Mouse (Mus musculus): Measurements from ENCODE around the gene Olfr385. TPM values are rescaled to one million over a fixed set of nuclear protein-coding genes. Genes with fewer than 3 reads are reported as not detected.
"Not testable (repeated sequence)": the region's sequence is repeated elsewhere in the genome, so short reads cannot be mapped to it uniquely, and the experiment has no call there.

The Olfr385 gene
- polyA plus RNA-seq (2014; fragmentation: Nextera tagmentation; extraction: Ambion mirVana): not detected in 2 replicates

GRCm38 (mm10) chr11:73592908-73593307 is at the start of gene Olfr385:
Gene Olfr385, minus strand, starts transcription at chr11:73593008.
- Histone ChIP-seq H3K36me3 (ENCODE audit: control insufficient read depth, insufficient read depth, low read length) (no peaks in the 10 kb centered on the region), H3K4me1 (replicated peaks; ENCODE audit: control insufficient read depth, insufficient read depth, low read length) (no peaks in the 10 kb centered on the region), H3K9me3 (ENCODE audit: control insufficient read depth, low read length) (no peaks in the 10 kb centered on the region), H3K4me2 (replicated peaks; ENCODE audit: low read depth, low read length) (no peak within 1 kb of the TSS), H3K4me3 (ENCODE audit: low read depth, low read length) (no peak within 1 kb of the TSS), H3K9ac (ENCODE audit: low read depth, low read length) (no peak within 1 kb of the TSS), H3K27me3 (ENCODE audit: control insufficient read depth, insufficient read depth, low read length) (no peaks in the 10 kb centered on the region), H3K27ac (ENCODE audit: low read depth, low read length) (no peak within 1 kb of the TSS)
- no peak for DNase-seq (ENCODE audit: low spot score)
- no peak for ATAC-seq (ENCODE audit: low FRiP score)

GRCm38 (mm10) chr11:73598294-73598693 is 5.5 kb upstream of the Olfr385 start, which contains the start of gene Olfr384:
Gene Olfr384, plus strand, starts transcription at chr11:73598594.
- Histone ChIP-seq H3K4me2 (replicated peaks; ENCODE audit: low read depth, low read length) (no peak within 1 kb of the TSS), H3K36me3 (ENCODE audit: control insufficient read depth, insufficient read depth, low read length) (no peaks in the 10 kb centered on the region), H3K9me3 (ENCODE audit: control insufficient read depth, low read length) (no peaks in the 10 kb centered on the region), H3K9ac (ENCODE audit: low read depth, low read length) (no peak within 1 kb of the TSS), H3K4me1 (replicated peaks; ENCODE audit: control insufficient read depth, insufficient read depth, low read length) (no peaks in the 10 kb centered on the region), H3K27ac (ENCODE audit: low read depth, low read length) (no peak within 1 kb of the TSS), H3K27me3 (ENCODE audit: control insufficient read depth, insufficient read depth, low read length) (no peaks in the 10 kb centered on the region), H3K4me3 (ENCODE audit: low read depth, low read length) (no peak within 1 kb of the TSS)
- no peak for ATAC-seq (ENCODE audit: low FRiP score)
- DNase-seq (ENCODE audit: low spot score): no peak

- not testable (repeated sequence) for H3K4me3 ChIP-seq (ENCODE audit: low read depth, low read length); H3K27me3 ChIP-seq (ENCODE audit: control insufficient read depth, insufficient read depth, low read length); H3K36me3 ChIP-seq (ENCODE audit: control insufficient read depth, insufficient read depth, low read length); H3K9me3 ChIP-seq (ENCODE audit: control insufficient read depth, low read length); H3K9ac ChIP-seq (ENCODE audit: low read depth, low read length); H3K27ac ChIP-seq (ENCODE audit: low read depth, low read length); H3K4me2 ChIP-seq (replicated peaks; ENCODE audit: low read depth, low read length); H3K4me1 ChIP-seq (replicated peaks; ENCODE audit: control insufficient read depth, insufficient read depth, low read length); ATAC-seq (ENCODE audit: low FRiP score); DNase-seq (ENCODE audit: low spot score)
- 79% methylated on average over 1 of the region's 1 CpGs for WGBS
Observed at GRCm38 (mm10) chr11:73583188-73583587, 9.6 kb downstream of the Olfr385 start.

GRCm38 (mm10) chr11:73579871-73580270 is 12.9 kb downstream of the Olfr385 start:
- no peaks in the 10 kb centered on the region for H3K36me3 ChIP-seq (ENCODE audit: control insufficient read depth, insufficient read depth, low read length)
- DNase-seq (ENCODE audit: low spot score) (no peak), ATAC-seq (ENCODE audit: low FRiP score) (no peak)
- no peak overlapping the region for H3K9ac ChIP-seq (ENCODE audit: low read depth, low read length)
- no peak overlapping the region for H3K4me3 ChIP-seq (ENCODE audit: low read depth, low read length)
- no peak overlapping the region for H3K27ac ChIP-seq (ENCODE audit: low read depth, low read length)
- no peak overlapping the region for H3K4me2 ChIP-seq (replicated peaks; ENCODE audit: low read depth, low read length)
- H3K9me3 ChIP-seq (ENCODE audit: control insufficient read depth, low read length): peaks cover 2% of the 10 kb centered on the region; the same call in 1 of the 2 replicates
- no peaks in the 10 kb centered on the region for H3K4me1 ChIP-seq (replicated peaks; ENCODE audit: control insufficient read depth, insufficient read depth, low read length)
- H3K27me3 ChIP-seq (ENCODE audit: control insufficient read depth, insufficient read depth, low read length): no peaks in the 10 kb centered on the region

Other genes with a start within 250 kb of the Olfr385 start
- not detected in 2 replicates for gene Olfr20, start 242.2 kb downstream of the Olfr385 start, polyA plus RNA-seq (2014; fragmentation: Nextera tagmentation; extraction: Ambion mirVana)
- gene Olfr376, start 221.8 kb downstream of the Olfr385 start, polyA plus RNA-seq (2014; fragmentation: Nextera tagmentation; extraction: Ambion mirVana): not detected in 2 replicates
- gene Olfr1, start 193.4 kb downstream of the Olfr385 start, polyA plus RNA-seq (2014; fragmentation: Nextera tagmentation; extraction: Ambion mirVana): not detected in 2 replicates
- not detected in 2 replicates for gene Olfr378, start 164.5 kb downstream of the Olfr385 start, polyA plus RNA-seq (2014; fragmentation: Nextera tagmentation; extraction: Ambion mirVana)
- gene Olfr380, start 135.5 kb downstream of the Olfr385 start, polyA plus RNA-seq (2014; fragmentation: Nextera tagmentation; extraction: Ambion mirVana): not detected in 2 replicates
- not detected in 2 replicates for gene Olfr381, start 101.4 kb downstream of the Olfr385 start, polyA plus RNA-seq (2014; fragmentation: Nextera tagmentation; extraction: Ambion mirVana)
- gene Olfr382, start 75.8 kb downstream of the Olfr385 start, polyA plus RNA-seq (2014; fragmentation: Nextera tagmentation; extraction: Ambion mirVana): not detected in 2 replicates
- gene Olfr384, start 5.6 kb upstream of the Olfr385 start, polyA plus RNA-seq (2014; fragmentation: Nextera tagmentation; extraction: Ambion mirVana): not detected in 2 replicates
- not detected in 2 replicates for gene Zfp735, start 95.8 kb upstream of the Olfr385 start, polyA plus RNA-seq (2014; fragmentation: Nextera tagmentation; extraction: Ambion mirVana)
- gene Olfr389, start 187.7 kb upstream of the Olfr385 start, polyA plus RNA-seq (2014; fragmentation: Nextera tagmentation; extraction: Ambion mirVana): not detected in 2 replicates
- not detected in 2 replicates for gene Olfr390, start 190.0 kb upstream of the Olfr385 start, polyA plus RNA-seq (2014; fragmentation: Nextera tagmentation; extraction: Ambion mirVana)
- not detected in 2 replicates for gene Olfr391-ps, start 210.0 kb upstream of the Olfr385 start, polyA plus RNA-seq (2014; fragmentation: Nextera tagmentation; extraction: Ambion mirVana)
- not detected in 2 replicates for gene Olfr392, start 224.0 kb upstream of the Olfr385 start, polyA plus RNA-seq (2014; fragmentation: Nextera tagmentation; extraction: Ambion mirVana)